Mouse (Mus musculus): ENCODE measurements around the gene Ppp1ca. TPM values are rescaled to one million over a fixed set of nuclear protein-coding genes. Genes with fewer than 3 reads are reported as not detected.

The Ppp1ca gene
- polyA plus RNA-seq, 1 experiment from 2014 or later: 866 TPM

- Histone ChIP-seq H3K9ac (ENCODE audit: low read length) (peak overlapping the region; percentile 94), H3K4me1 (ENCODE audit: control insufficient read depth, insufficient read depth, low read length) (peaks cover 61% of the 10 kb centered on the region), H3K36me3 (ENCODE audit: control insufficient read depth, insufficient read depth) (no peaks in the 10 kb centered on the region), H3K4me2 (ENCODE audit: low read depth, low read length) (peak overlapping the region; percentile 51), H3K27ac (ENCODE audit: low read length) (peak overlapping the region; percentile 97), H3K9me3 (replicated peaks; ENCODE audit: control insufficient read depth, low read length) (no peaks in the 10 kb centered on the region), H3K4me3 (ENCODE audit: low read length) (peak overlapping the region; percentile 4; the same call in 1 of the 2 replicates), H3K27me3 (ENCODE audit: control insufficient read depth, insufficient read depth, low read length) (no peaks in the 10 kb centered on the region)
- 31% methylated on average over 13 of the region's 13 CpGs for WGBS
- ATAC-seq (replicated peaks; ENCODE audit: extremely low read depth, insufficient read depth, low FRiP score): peak; percentile 23
These were observed 20.2 kb upstream of the Ppp1ca start for GRCm38 (mm10) chr19:4171393-4172290.

GRCm38 (mm10) chr19:4172925-4173324 is 18.9 kb upstream of the Ppp1ca start:
- Histone ChIP-seq H3K4me3 (ENCODE audit: low read length) (no peak overlapping the region), H3K4me2 (ENCODE audit: low read depth, low read length) (no peak overlapping the region; the same call in 1 of the 2 replicates), H3K36me3 (ENCODE audit: control insufficient read depth, insufficient read depth) (no peaks in the 10 kb centered on the region), H3K27ac (ENCODE audit: low read length) (peak overlapping the region; percentile 97), H3K9ac (ENCODE audit: low read length) (peak overlapping the region; percentile 94), H3K27me3 (ENCODE audit: control insufficient read depth, insufficient read depth, low read length) (no peaks in the 10 kb centered on the region), H3K9me3 (replicated peaks; ENCODE audit: control insufficient read depth, low read length) (no peaks in the 10 kb centered on the region), H3K4me1 (ENCODE audit: control insufficient read depth, insufficient read depth, low read length) (peaks cover 53% of the 10 kb centered on the region)
- no peak for ATAC-seq (replicated peaks; ENCODE audit: extremely low read depth, insufficient read depth, low FRiP score)
- WGBS: 66% methylated on average over 11 of the region's 11 CpGs

GRCm38 (mm10) chr19:4175368-4175947 is 16.4 kb upstream of the Ppp1ca start, which contains the start of gene Carns1:
Gene Carns1, minus strand, starts transcription at chr19:4175479.
- H3K4me1 ChIP-seq (ENCODE audit: control insufficient read depth, insufficient read depth, low read length): peaks cover 45% of the 10 kb centered on the region
- H3K9me3 ChIP-seq (replicated peaks; ENCODE audit: control insufficient read depth, low read length): no peaks in the 10 kb centered on the region
- 10% methylated on average over 11 of the region's 11 CpGs for WGBS
- peak within 1 kb of the TSS; percentile 88 for H3K27ac ChIP-seq (ENCODE audit: low read length)
- H3K27me3 ChIP-seq (ENCODE audit: control insufficient read depth, insufficient read depth, low read length): no peaks in the 10 kb centered on the region
- H3K4me2 ChIP-seq (ENCODE audit: low read depth, low read length): peak within 1 kb of the TSS; percentile 68
- H3K4me3 ChIP-seq (ENCODE audit: low read length): peak within 1 kb of the TSS; percentile 46
- H3K9ac ChIP-seq (ENCODE audit: low read length): peak within 1 kb of the TSS; percentile 66
- peak; percentile 50 for ATAC-seq (replicated peaks; ENCODE audit: extremely low read depth, insufficient read depth, low FRiP score)
- H3K36me3 ChIP-seq (ENCODE audit: control insufficient read depth, insufficient read depth): no peaks in the 10 kb centered on the region

GRCm38 (mm10) chr19:4180411-4180810 is 11.5 kb upstream of the Ppp1ca start:
- Histone ChIP-seq H3K27me3 (ENCODE audit: control insufficient read depth, insufficient read depth, low read length) (no peaks in the 10 kb centered on the region), H3K4me3 (ENCODE audit: low read length) (no peak overlapping the region), H3K36me3 (ENCODE audit: control insufficient read depth, insufficient read depth) (no peaks in the 10 kb centered on the region), H3K9me3 (replicated peaks; ENCODE audit: control insufficient read depth, low read length) (no peaks in the 10 kb centered on the region), H3K9ac (ENCODE audit: low read length) (no peak overlapping the region), H3K27ac (ENCODE audit: low read length) (no peak overlapping the region), H3K4me1 (ENCODE audit: control insufficient read depth, insufficient read depth, low read length) (peaks cover 14% of the 10 kb centered on the region), H3K4me2 (ENCODE audit: low read depth, low read length) (no peak overlapping the region)
- ATAC-seq (replicated peaks; ENCODE audit: extremely low read depth, insufficient read depth, low FRiP score): no peak
- 81% methylated on average over 7 of the region's 7 CpGs for WGBS

- Histone ChIP-seq H3K9ac (ENCODE audit: low read length) (no peak overlapping the region), H3K4me1 (ENCODE audit: control insufficient read depth, insufficient read depth, low read length) (peaks cover 20% of the 10 kb centered on the region), H3K36me3 (ENCODE audit: control insufficient read depth, insufficient read depth) (no peaks in the 10 kb centered on the region), H3K4me2 (ENCODE audit: low read depth, low read length) (no peak overlapping the region), H3K4me3 (ENCODE audit: low read length) (no peak overlapping the region), H3K9me3 (replicated peaks; ENCODE audit: control insufficient read depth, low read length) (no peaks in the 10 kb centered on the region), H3K27me3 (ENCODE audit: control insufficient read depth, insufficient read depth, low read length) (no peaks in the 10 kb centered on the region), H3K27ac (ENCODE audit: low read length) (no peak overlapping the region)
- no peak for ATAC-seq (replicated peaks; ENCODE audit: extremely low read depth, insufficient read depth, low FRiP score)
- 49% methylated on average over 3 of the region's 3 CpGs for WGBS
These were observed 10.0 kb upstream of the Ppp1ca start for GRCm38 (mm10) chr19:4181892-4182291.

GRCm38 (mm10) chr19:4183689-4184088 is 8.2 kb upstream of the Ppp1ca start:
- H3K9me3 ChIP-seq (replicated peaks; ENCODE audit: control insufficient read depth, low read length): no peaks in the 10 kb centered on the region
- H3K4me3 ChIP-seq (ENCODE audit: low read length): no peak overlapping the region
- no peak overlapping the region for H3K4me2 ChIP-seq (ENCODE audit: low read depth, low read length)
- 80% methylated on average over 2 of the region's 2 CpGs for WGBS
- no peak overlapping the region for H3K27ac ChIP-seq (ENCODE audit: low read length)
- H3K27me3 ChIP-seq (ENCODE audit: control insufficient read depth, insufficient read depth, low read length): no peaks in the 10 kb centered on the region
- no peak overlapping the region for H3K9ac ChIP-seq (ENCODE audit: low read length)
- H3K36me3 ChIP-seq (ENCODE audit: control insufficient read depth, insufficient read depth): no peaks in the 10 kb centered on the region
- peaks cover 30% of the 10 kb centered on the region for H3K4me1 ChIP-seq (ENCODE audit: control insufficient read depth, insufficient read depth, low read length)
- no peak for ATAC-seq (replicated peaks; ENCODE audit: extremely low read depth, insufficient read depth, low FRiP score)

GRCm38 (mm10) chr19:4184976-4185975 is 6.6 kb upstream of the Ppp1ca start:
- peak overlapping the region; percentile 22; the same call in 1 of the 2 replicates for H3K4me2 ChIP-seq (ENCODE audit: low read depth, low read length)
- ATAC-seq (replicated peaks; ENCODE audit: extremely low read depth, insufficient read depth, low FRiP score): peak; percentile 67
- H3K9me3 ChIP-seq (replicated peaks; ENCODE audit: control insufficient read depth, low read length): no peaks in the 10 kb centered on the region
- no peak overlapping the region for H3K4me3 ChIP-seq (ENCODE audit: low read length)
- H3K9ac ChIP-seq (ENCODE audit: low read length): no peak overlapping the region
- H3K36me3 ChIP-seq (ENCODE audit: control insufficient read depth, insufficient read depth): no peaks in the 10 kb centered on the region
- H3K27ac ChIP-seq (ENCODE audit: low read length): peak overlapping the region; percentile 77
- WGBS: 44% methylated on average over 15 of the region's 15 CpGs
- peaks cover 30% of the 10 kb centered on the region for H3K4me1 ChIP-seq (ENCODE audit: control insufficient read depth, insufficient read depth, low read length)
- no peaks in the 10 kb centered on the region for H3K27me3 ChIP-seq (ENCODE audit: control insufficient read depth, insufficient read depth, low read length)

- no peak for ATAC-seq (replicated peaks; ENCODE audit: extremely low read depth, insufficient read depth, low FRiP score)
- Histone ChIP-seq H3K36me3 (ENCODE audit: control insufficient read depth, insufficient read depth) (no peaks in the 10 kb centered on the region), H3K9ac (ENCODE audit: low read length) (peak overlapping the region; percentile 34; the same call in 1 of the 2 replicates), H3K27me3 (ENCODE audit: control insufficient read depth, insufficient read depth, low read length) (no peaks in the 10 kb centered on the region), H3K4me1 (ENCODE audit: control insufficient read depth, insufficient read depth, low read length) (peaks cover 32% of the 10 kb centered on the region), H3K27ac (ENCODE audit: low read length) (peak overlapping the region; percentile 54), H3K9me3 (replicated peaks; ENCODE audit: control insufficient read depth, low read length) (no peaks in the 10 kb centered on the region), H3K4me2 (ENCODE audit: low read depth, low read length) (peak overlapping the region; percentile 18), H3K4me3 (ENCODE audit: low read length) (no peak overlapping the region)
- WGBS: 58% methylated on average over 3 of the region's 3 CpGs
These were observed 4.6 kb upstream of the Ppp1ca start for GRCm38 (mm10) chr19:4187303-4187702.
